Mouse (Mus musculus) adrenal gland (tissue): ENCODE measurements around the gene Zc3h10.
"Not testable (repeated sequence)": the region's sequence is repeated elsewhere in the genome, so short reads cannot be mapped to it uniquely, and the experiment has no call there.

Experiments used
- intact Hi-C: fragments of 180-260 bp; cut with DNase I; formaldehyde crosslinking; loops from one replicate; pipeline ENCODE4 v1.15.1; 2025

Gene Zc3h10

GRCm38 (mm10) chr10:128524732-128525662, 22.6 kb downstream of the Zc3h10 start:
- intact Hi-C loops, result no loop called here

DNA sequence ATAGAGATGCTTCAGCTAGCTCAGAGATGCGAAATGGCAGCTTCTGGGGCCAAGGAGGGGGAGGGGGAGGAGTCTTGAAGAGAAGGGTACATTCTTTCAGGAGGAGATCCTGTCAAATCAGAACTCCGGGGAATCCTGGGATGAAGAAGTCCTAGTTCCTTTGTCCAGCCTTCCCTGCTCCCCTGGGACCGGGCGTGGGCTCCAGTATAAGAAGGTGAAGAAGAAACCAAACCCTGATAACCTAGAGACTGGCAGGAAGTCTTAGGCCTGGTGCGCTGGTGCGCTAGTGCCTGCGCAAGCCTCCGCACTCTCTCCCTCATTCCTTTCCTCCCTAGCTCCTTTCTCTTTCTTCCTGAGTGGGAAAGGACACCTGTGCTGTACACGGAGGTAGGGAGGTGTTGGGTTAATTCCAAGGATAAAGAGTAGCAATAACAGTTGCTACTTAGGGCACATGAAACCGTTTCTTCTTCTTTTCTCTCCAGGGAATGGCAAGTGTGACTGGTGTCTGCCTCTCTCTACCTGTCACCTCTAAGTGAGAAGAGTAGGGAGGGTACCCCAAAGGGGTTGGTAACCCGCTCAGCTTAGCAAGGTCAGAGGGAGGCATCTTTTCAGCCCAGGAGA, 23.4 kb downstream of the Zc3h10 start:
- intact Hi-C loops, result no loop called here

GRCm38 (mm10) chr10:128522351-128522750, 25.2 kb downstream of the Zc3h10 start:
- intact Hi-C loops, result no loop called here

DNA sequence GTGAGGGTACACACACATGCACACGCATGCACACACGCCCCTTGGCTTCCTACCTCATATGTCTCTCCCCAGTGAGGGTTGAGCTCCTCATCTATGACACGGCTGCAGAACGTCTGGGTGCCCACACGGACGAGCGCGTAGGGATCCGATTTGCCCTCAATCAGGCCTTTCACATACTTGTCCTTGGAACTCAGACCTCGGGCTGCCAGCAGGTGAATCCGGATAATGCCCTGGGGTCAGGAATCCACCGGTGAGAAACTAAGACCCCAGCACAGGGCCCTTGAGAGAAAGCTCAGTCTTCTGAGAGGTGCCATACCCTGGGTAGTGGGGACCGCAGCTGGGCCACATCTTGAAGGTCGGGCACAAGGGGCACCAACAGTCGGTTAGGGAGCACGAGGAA, 27.0 kb downstream of the Zc3h10 start:
- intact Hi-C loops, result no loop called here

DNA sequence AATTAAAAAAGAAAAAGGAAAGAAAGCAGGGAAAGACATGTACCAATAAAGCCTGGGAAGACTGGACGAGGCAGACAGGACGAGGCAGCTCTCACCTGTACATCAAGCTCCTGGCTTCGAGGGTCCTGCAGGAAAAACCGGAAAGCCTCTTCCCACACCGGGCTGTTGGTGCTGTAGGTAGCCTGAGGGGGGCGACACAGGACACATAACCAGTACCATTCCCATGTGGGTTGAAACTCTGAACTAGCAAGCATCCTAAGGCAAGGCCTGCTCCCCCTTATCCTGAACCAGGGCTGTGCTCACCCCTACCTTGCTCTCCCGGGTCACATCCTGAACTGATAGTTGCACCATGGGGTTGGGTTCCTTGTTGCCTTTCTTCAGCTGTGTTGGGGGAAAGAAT, 28.7 kb downstream of the Zc3h10 start:
- intact Hi-C loops, result no loop called here

- intact Hi-C loops, result loop anchor here (1.0 kb wide), 1 partner anchor 22 kb away; no protein-coding TSS in a partner anchor
Measured at GRCm38 (mm10) chr10:128516677-128517076, 30.9 kb downstream of the Zc3h10 start.

DNA sequence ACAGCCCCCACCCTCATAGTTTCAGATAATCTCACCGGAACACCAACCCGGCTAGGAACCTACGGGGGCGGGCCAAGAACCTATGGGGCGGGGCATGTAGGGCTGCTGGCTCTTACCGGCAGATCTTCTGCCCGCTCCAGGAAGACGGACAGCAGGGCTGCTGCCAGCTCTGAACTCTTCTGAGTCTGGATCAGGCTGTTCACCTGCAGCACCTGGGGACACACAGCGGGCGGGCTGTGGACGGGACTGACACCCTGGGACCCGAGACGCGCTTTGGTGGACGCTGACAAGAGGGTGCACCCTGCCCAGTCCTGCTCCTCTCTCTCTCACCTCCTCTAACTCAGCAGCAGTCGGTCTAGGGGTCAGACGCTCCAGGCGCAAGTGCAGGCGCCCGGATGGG, 31.5 kb downstream of the Zc3h10 start:
- intact Hi-C loops, result no loop called here

DNA sequence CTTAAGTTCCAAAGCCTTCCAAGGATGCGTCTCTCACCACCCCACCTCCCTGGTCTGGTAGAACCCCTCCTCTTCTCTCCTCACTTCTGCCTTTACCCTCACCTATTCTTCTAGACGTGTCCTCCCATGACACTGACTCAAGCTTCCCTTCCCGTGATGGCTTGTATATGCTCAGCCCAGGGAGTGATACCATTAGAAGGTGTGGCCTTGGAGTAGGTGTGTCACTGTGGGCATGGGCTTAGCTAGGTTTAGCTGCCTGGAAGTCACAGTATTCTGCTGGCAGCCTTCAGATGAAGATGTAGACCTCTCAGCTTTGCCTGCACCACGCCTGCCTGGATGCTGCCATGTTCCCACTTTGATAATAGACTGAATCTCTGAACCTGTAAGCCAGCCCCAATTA, 32.5 kb downstream of the Zc3h10 start:
- intact Hi-C loops, result no loop called here

DNA sequence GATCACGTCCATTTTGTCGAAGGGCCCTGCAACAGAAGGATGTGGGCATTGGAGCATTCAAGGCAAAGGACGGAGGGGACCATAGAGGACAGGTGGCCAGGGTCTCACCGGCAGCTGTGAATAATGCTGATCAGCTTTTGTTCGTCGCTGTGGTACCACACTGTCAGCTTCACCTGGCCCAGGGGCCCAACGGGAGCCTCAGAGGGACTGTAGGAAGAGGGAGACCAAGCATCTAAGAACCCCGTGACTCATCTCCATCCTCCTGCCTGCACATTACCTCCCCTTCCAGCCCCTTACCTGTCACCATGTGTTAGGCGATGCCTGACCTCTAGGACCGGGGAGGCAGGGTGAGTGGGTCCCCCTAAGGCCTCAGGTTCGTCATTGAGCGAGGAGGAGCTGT, 35.8 kb downstream of the Zc3h10 start:
- intact Hi-C loops, result no loop called here

DNA sequence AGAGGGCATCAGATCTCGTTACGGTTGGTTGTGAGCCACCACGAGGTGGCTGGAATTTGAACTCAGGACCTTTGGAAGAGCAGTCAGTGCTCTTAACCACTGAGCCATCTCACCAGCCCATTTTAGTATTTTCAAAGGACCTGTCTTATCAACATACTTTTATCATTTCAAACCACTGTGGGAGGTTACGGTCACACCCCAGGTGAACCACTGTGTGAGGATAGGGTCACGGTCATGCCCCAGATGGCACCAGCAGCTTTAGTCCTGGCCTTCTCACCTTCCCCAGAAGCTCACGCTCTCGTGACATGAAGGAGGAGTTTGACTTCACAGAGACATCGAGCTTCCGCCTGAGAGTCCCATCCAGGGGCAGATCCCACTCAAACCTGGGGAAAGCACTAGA, 36.4 kb downstream of the Zc3h10 start:
- intact Hi-C loops, result no loop called here

DNA sequence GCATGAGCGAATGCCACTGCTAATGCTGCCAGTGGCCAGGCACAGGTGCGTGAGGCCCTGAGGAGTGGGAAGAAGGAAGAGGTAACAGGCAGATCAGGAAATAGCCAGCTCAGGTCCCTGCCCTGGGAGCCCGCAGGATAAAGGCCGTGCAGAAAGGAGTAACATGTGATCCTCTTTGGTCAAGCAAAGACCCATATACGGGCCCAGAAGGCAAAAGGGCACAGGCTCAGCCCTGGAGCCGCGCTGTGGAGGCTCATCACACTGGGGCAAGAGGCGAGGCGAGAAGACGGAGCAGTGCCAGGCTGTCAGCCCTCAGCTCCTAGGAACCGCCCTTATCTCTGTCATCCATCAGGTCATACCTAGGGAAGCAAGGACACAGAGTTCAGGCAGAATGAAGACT, 37.3 kb downstream of the Zc3h10 start:
- intact Hi-C loops, result no loop called here

- intact Hi-C loops, result no loop called here
Measured at GRCm38 (mm10) chr10:128509831-128510230, 37.7 kb downstream of the Zc3h10 start.

GRCm38 (mm10) chr10:128509203-128509602, 38.4 kb downstream of the Zc3h10 start:
- intact Hi-C loops, result no loop called here

GRCm38 (mm10) chr10:128508260-128508659, 39.3 kb downstream of the Zc3h10 start:
- intact Hi-C loops, result no loop called here

DNA sequence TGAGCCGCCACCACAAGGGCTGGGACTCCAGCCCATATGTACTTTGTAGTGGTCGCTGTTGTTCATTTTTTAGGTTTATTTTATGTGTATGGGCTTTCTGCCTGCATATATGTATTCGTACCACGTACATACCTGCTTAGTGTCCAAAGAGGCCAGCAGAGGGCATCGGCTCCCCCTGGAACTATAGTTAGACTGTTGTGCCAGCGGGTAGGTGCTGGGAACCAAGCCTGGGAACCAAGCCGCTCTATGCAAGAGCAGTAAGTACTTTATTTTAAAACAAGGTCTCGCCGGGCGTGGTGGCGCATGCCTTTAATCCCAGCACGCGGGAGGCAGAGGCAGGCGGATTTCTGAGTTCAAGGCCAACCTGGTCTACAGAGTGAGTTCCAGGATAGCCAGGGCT, 41.6 kb downstream of the Zc3h10 start:
- intact Hi-C loops, result no loop called here

DNA sequence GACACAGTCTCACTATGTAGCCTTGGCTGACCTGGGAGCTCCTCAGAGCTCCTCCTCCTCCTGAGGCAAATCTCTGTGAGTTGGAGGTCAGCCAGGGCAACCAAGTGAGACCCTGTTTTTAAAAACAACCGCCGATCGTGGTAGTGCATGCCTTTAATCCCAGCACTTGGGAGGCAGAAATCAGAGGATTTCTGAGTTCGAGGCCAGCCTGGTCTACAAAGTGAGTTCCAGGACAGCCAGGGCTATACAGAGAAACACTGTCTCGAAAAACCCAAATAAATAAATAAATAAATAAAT, 42.3 kb downstream of the Zc3h10 start:
- intact Hi-C loops, result not testable (repeated sequence)

DNA sequence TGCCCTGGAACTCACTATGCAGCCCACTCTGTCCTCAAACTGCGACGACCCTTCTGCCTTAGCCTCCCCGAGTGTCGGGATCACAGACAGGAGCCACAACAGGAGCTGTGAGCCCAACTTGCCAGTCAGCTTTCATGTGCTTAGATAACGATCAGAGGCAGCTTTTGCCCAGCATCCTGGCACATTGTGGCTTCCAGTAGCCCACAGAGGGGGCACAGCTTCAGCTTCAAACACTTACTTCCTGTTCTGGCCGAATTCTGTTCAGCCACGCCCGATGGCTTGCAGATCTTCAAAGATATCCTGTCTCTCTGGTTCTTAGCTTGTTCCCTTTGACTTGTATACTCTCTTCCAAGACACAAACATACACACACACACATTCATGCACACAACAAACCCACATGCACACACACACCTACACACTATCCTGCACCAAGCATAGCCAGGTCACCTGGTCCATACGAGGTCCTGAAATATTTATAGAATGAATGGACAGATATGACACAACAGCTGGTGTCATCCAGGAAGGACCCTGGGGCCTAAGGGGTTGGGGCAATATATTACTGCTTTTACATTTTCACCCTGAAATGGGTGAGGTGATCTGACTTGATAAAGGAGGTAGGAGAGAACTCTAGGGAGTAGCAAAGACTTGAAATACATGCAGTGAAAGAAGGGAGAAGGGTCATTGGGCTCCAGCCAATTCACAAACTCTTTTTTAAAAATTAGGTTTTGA, 42.8 kb downstream of the Zc3h10 start:
- intact Hi-C loops, result no loop called here

DNA sequence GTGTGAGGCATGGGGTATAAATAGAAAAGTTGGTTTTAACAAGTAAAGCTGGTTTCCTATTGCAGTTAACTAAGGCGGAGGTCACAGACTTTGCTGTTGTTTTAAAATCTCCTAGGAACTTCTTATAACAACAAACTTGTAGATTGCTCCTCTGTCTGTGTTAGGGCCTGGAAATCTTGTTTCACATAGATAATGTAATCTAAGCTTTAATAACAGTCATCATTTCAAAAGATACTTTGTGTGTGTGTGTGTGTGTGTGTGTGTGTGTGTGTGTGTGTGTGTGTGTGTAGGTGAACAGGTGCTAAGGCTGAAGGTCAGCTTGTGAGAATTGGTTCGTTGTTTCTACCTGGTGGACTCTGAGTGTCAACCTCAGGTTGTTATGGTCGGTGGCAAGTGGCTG, 43.6 kb downstream of the Zc3h10 start:
- intact Hi-C loops, result no loop called here

DNA sequence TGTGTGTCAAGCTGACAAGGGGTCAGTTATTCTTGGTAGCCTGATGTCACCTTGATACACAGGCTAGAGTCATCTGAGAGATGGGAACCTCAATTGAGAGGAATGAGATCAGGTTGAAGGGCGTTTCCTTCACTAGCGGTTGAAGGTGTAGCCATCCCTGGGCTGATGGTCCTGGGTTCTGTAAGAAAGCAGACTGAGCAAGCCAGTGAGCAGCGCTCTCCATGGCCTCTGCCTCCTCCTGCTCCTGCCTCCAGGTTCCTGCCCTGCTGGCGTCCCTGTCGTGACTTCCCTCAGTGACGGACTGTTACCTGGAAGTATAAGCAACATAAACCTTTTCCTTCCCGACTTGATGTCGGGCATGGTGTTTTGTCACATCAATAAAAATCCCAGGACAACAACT, 44.0 kb downstream of the Zc3h10 start:
- intact Hi-C loops, result no loop called here

- intact Hi-C loops, result no loop called here
Measured at GRCm38 (mm10) chr10:128502341-128502740, 45.2 kb downstream of the Zc3h10 start.

- intact Hi-C loops, result loop anchor here (5.0 kb wide), 1 partner anchor 33 kb away; no protein-coding TSS in a partner anchor
Measured at GRCm38 (mm10) chr10:128499116-128499671, 48.4 kb downstream of the Zc3h10 start.

GRCm38 (mm10) chr10:128498590-128498989, 49.0 kb downstream of the Zc3h10 start, which contains the start of gene Myl6b:
Gene Myl6b (minus strand): TSS chr10:128498685.
- intact Hi-C loops, result loop anchor here (5.0 kb wide), 1 partner anchor 34 kb away; no protein-coding TSS in a partner anchor
